Mouse (Mus musculus): Measurements from ENCODE around the gene Ddx17. TPM values are rescaled to one million over a fixed set of nuclear protein-coding genes. Genes with fewer than 3 reads are reported as not detected.

Ddx17 gene
- polyA plus RNA-seq, 1 experiment = 193 TPM

GRCm38 (mm10) chr15:79507055-79507828 is 39.3 kb downstream of the Ddx17 start:
- Histone ChIP-seq H3K27ac (ENCODE audit: control insufficient read depth, insufficient read depth, low read depth, low read length) (no peak overlapping the region), H3K4me3 (ENCODE audit: control insufficient read depth, low read depth, low read length) (no peak overlapping the region), H3K4me1 (ENCODE audit: control insufficient read depth, insufficient read depth, low read length) (peaks cover 21% of the 10 kb centered on the region), H3K36me3 (ENCODE audit: control insufficient read depth, insufficient read depth, low read length) (no peaks in the 10 kb centered on the region), H3K27me3 (ENCODE audit: control insufficient read depth, insufficient read depth, low read length) (no peaks in the 10 kb centered on the region)
- TF ChIP-seq POLR2A (IDR thresholded peaks at IDR 0.05; ENCODE audit: control insufficient read depth, low read depth, low read length) = no peak
- TF ChIP-seq CTCF (IDR thresholded peaks at IDR 0.05; ENCODE audit: control insufficient read depth, insufficient read depth, insufficient replicate concordance, low read depth, low read length) = no peak

- TF ChIP-seq CTCF (IDR thresholded peaks at IDR 0.05; ENCODE audit: control insufficient read depth, insufficient read depth, insufficient replicate concordance, low read depth, low read length) (no peak), POLR2A (IDR thresholded peaks at IDR 0.05; ENCODE audit: control insufficient read depth, low read depth, low read length) (no peak)
- no peak overlapping the region for H3K27ac ChIP-seq (ENCODE audit: control insufficient read depth, insufficient read depth, low read depth, low read length)
- H3K36me3 ChIP-seq (ENCODE audit: control insufficient read depth, insufficient read depth, low read length) = no peaks in the 10 kb centered on the region
- no peak overlapping the region for H3K4me3 ChIP-seq (ENCODE audit: control insufficient read depth, low read depth, low read length)
- H3K4me1 ChIP-seq (ENCODE audit: control insufficient read depth, insufficient read depth, low read length) = peaks cover 16% of the 10 kb centered on the region
- H3K27me3 ChIP-seq (ENCODE audit: control insufficient read depth, insufficient read depth, low read length) = no peaks in the 10 kb centered on the region
Observed at GRCm38 (mm10) chr15:79506460-79506859, 40.1 kb downstream of the Ddx17 start.

- TF ChIP-seq CTCF (IDR thresholded peaks at IDR 0.05; ENCODE audit: control insufficient read depth, insufficient read depth, insufficient replicate concordance, low read depth, low read length) (no peak), POLR2A (IDR thresholded peaks at IDR 0.05; ENCODE audit: control insufficient read depth, low read depth, low read length) (no peak)
- Histone ChIP-seq H3K4me1 (ENCODE audit: control insufficient read depth, insufficient read depth, low read length) (peaks cover 12% of the 10 kb centered on the region), H3K4me3 (ENCODE audit: control insufficient read depth, low read depth, low read length) (peak overlapping the region; percentile 63), H3K27ac (ENCODE audit: control insufficient read depth, insufficient read depth, low read depth, low read length) (no peak overlapping the region), H3K27me3 (ENCODE audit: control insufficient read depth, insufficient read depth, low read length) (no peaks in the 10 kb centered on the region), H3K36me3 (ENCODE audit: control insufficient read depth, insufficient read depth, low read length) (no peaks in the 10 kb centered on the region)
Observed at GRCm38 (mm10) chr15:79505616-79506283, 40.8 kb downstream of the Ddx17 start.

- Histone ChIP-seq H3K4me3 (ENCODE audit: control insufficient read depth, low read depth, low read length) (peak within 1 kb of the TSS; percentile 63), H3K27me3 (ENCODE audit: control insufficient read depth, insufficient read depth, low read length) (no peaks in the 10 kb centered on the region), H3K4me1 (ENCODE audit: control insufficient read depth, insufficient read depth, low read length) (peaks cover 12% of the 10 kb centered on the region), H3K27ac (ENCODE audit: control insufficient read depth, insufficient read depth, low read depth, low read length) (no peak within 1 kb of the TSS), H3K36me3 (ENCODE audit: control insufficient read depth, insufficient read depth, low read length) (no peaks in the 10 kb centered on the region)
- no peak for TF ChIP-seq CTCF (IDR thresholded peaks at IDR 0.05; ENCODE audit: control insufficient read depth, insufficient read depth, insufficient replicate concordance, low read depth, low read length)
- TF ChIP-seq POLR2A (IDR thresholded peaks at IDR 0.05; ENCODE audit: control insufficient read depth, low read depth, low read length) = no peak
Observed at GRCm38 (mm10) chr15:79504707-79505452, 41.7 kb downstream of the Ddx17 start, which contains the start of gene Kcnj4. Kcnj4 (minus strand) TSS chr15:79505241.

- no peaks in the 10 kb centered on the region for H3K36me3 ChIP-seq (ENCODE audit: control insufficient read depth, insufficient read depth, low read length)
- H3K4me1 ChIP-seq (ENCODE audit: control insufficient read depth, insufficient read depth, low read length) = peaks cover 12% of the 10 kb centered on the region
- H3K27me3 ChIP-seq (ENCODE audit: control insufficient read depth, insufficient read depth, low read length) = no peaks in the 10 kb centered on the region
- TF ChIP-seq POLR2A (IDR thresholded peaks at IDR 0.05; ENCODE audit: control insufficient read depth, low read depth, low read length) = no peak
- TF ChIP-seq CTCF (IDR thresholded peaks at IDR 0.05; ENCODE audit: control insufficient read depth, insufficient read depth, insufficient replicate concordance, low read depth, low read length) = no peak
- H3K27ac ChIP-seq (ENCODE audit: control insufficient read depth, insufficient read depth, low read depth, low read length) = no peak overlapping the region
- no peak overlapping the region for H3K4me3 ChIP-seq (ENCODE audit: control insufficient read depth, low read depth, low read length)
Observed at GRCm38 (mm10) chr15:79503438-79503837, 43.1 kb downstream of the Ddx17 start.

- H3K27me3 ChIP-seq (ENCODE audit: control insufficient read depth, insufficient read depth, low read length) = no peaks in the 10 kb centered on the region
- H3K4me3 ChIP-seq (ENCODE audit: control insufficient read depth, low read depth, low read length) = no peak overlapping the region
- H3K36me3 ChIP-seq (ENCODE audit: control insufficient read depth, insufficient read depth, low read length) = no peaks in the 10 kb centered on the region
- no peak overlapping the region for H3K27ac ChIP-seq (ENCODE audit: control insufficient read depth, insufficient read depth, low read depth, low read length)
- H3K4me1 ChIP-seq (ENCODE audit: control insufficient read depth, insufficient read depth, low read length) = peaks cover 12% of the 10 kb centered on the region
- no peak for TF ChIP-seq CTCF (IDR thresholded peaks at IDR 0.05; ENCODE audit: control insufficient read depth, insufficient read depth, insufficient replicate concordance, low read depth, low read length)
- TF ChIP-seq POLR2A (IDR thresholded peaks at IDR 0.05; ENCODE audit: control insufficient read depth, low read depth, low read length) = no peak
Observed at GRCm38 (mm10) chr15:79502891-79503341, 43.6 kb downstream of the Ddx17 start.

- no peak overlapping the region for H3K4me3 ChIP-seq (ENCODE audit: control insufficient read depth, low read depth, low read length)
- H3K4me1 ChIP-seq (ENCODE audit: control insufficient read depth, insufficient read depth, low read length) = peaks cover 8% of the 10 kb centered on the region
- H3K27me3 ChIP-seq (ENCODE audit: control insufficient read depth, insufficient read depth, low read length) = no peaks in the 10 kb centered on the region
- no peak overlapping the region for H3K27ac ChIP-seq (ENCODE audit: control insufficient read depth, insufficient read depth, low read depth, low read length)
- H3K36me3 ChIP-seq (ENCODE audit: control insufficient read depth, insufficient read depth, low read length) = no peaks in the 10 kb centered on the region
- TF ChIP-seq POLR2A (IDR thresholded peaks at IDR 0.05; ENCODE audit: control insufficient read depth, low read depth, low read length) = no peak
- TF ChIP-seq CTCF (IDR thresholded peaks at IDR 0.05; ENCODE audit: control insufficient read depth, insufficient read depth, insufficient replicate concordance, low read depth, low read length) = no peak
Observed at GRCm38 (mm10) chr15:79500110-79500509, 46.4 kb downstream of the Ddx17 start.
